Mouse (Mus musculus) cortical plate, adult 2 months (tissue): ENCODE results near the gene Gm10563.

Experiments
- CTCF ChIP-seq: fragments of 200-500 bp; IDR thresholded peaks from 2 replicates; pipeline ENCODE4 v1.5.1; 2011; ENCODE audit warnings: mild to moderate bottlenecking, control low read depth, low read length; ENCODE audit not compliant: insufficient read depth; ENCODE audit errors: extremely low read depth
- POLR2A ChIP-seq: fragments of 200-500 bp; IDR thresholded peaks from 2 replicates; pipeline ENCODE4 v1.6.1; 2011; ENCODE audit warnings: mild to moderate bottlenecking, low read length, control low read depth; ENCODE audit not compliant: insufficient read depth; ENCODE audit errors: extremely low read depth

GRCm38 (mm10) chr4:155618321-155618720 lies 26.9 kb downstream of the Gm10563 start:
- TF ChIP-seq POLR2A = no peak
- TF ChIP-seq CTCF = no peak
